Comparison of ENCODE assay signal across 8 mouse cellular contexts in the genomic region with DNA sequence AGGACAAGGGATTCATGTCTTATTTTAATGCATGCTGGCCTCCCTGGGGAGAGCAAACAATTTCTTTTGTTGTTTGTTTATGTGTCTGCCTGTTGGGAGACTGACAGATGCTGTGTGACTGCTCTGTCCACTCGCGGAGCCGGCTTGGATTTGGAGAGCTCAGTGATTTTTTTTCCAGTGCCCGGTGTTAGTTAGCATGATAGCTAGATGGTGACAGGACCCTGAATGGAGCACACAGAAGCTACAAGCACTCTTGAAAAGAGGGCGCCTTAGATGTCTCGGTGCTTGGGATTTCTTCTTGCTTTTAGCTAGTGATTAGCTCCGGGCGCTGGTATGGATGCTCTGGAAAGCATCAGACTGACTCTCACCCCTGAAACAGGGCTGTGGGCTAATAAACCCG.
A peak's percentile ranks its signal among the peaks of the same experiment; 100 is the strongest.
DNase-seq lines count a peak whose midpoint lies in the region; ATAC-seq and TF ChIP-seq lines count a peak whose summit lies in the region.

No protein-coding gene starts in this region.

- no peak for DNase-seq in heart, adult 9 months (ENCODE audit: low spot score in 2 of 2)
- peak; percentile 6 to 34 for DNase-seq in cerebellum, adult 18-20 months
- peak; percentile 54 for DNase-seq in forebrain, postnatal 0 days
- DNase-seq in adipocyte (ENCODE audit: low spot score): no peak
- DNase-seq in urinary bladder, postnatal 25 days (ENCODE audit: low spot score): no peak

- WGBS in heart, embryonic 15.5 days: 2% methylated on average over 9 of the region's 9 CpGs
- WGBS in forebrain, postnatal 0 days: 4% methylated on average over 9 of the region's 9 CpGs
- 5% methylated on average over 9 of the region's 9 CpGs for WGBS in midbrain, embryonic 13.5 days

- no peak for ATAC-seq in heart, embryonic 15.5 days (replicated peaks; ENCODE audit: insufficient number of reproducible peaks, insufficient read depth, low FRiP score, low read depth)
- ATAC-seq in forebrain, postnatal 0 days: peak; percentile 5
- peak; percentile 32 for ATAC-seq in midbrain, embryonic 13.5 days
- no peak for ATAC-seq in erythroblast, adult 5-6 weeks (replicated peaks; ENCODE audit: low FRiP score, poor library complexity, severe bottlenecking)

- no peak overlapping the region for H3K9ac ChIP-seq in heart, embryonic 15.5 days
- H3K9ac ChIP-seq in forebrain, postnatal 0 days: peak overlapping the region; percentile 80
- H3K9ac ChIP-seq in midbrain, embryonic 13.5 days (replicated peaks): peak overlapping the region; percentile 67

- H3K4me2 ChIP-seq in heart, embryonic 15.5 days: peak overlapping the region; percentile 76
- H3K4me2 ChIP-seq in forebrain, postnatal 0 days (ENCODE audit: low read depth): peak overlapping the region; percentile 71
- H3K4me2 ChIP-seq in midbrain, embryonic 13.5 days (replicated peaks): peak overlapping the region; percentile 67

- no peaks in the 10 kb centered on the region for H3K9me3 ChIP-seq in heart, embryonic 15.5 days (replicated peaks)
- H3K9me3 ChIP-seq in forebrain, postnatal 0 days (ENCODE audit: low read length): no peaks in the 10 kb centered on the region
- no peaks in the 10 kb centered on the region for H3K9me3 ChIP-seq in midbrain, embryonic 13.5 days

- H3K36me3 ChIP-seq in heart, embryonic 15.5 days: no peaks in the 10 kb centered on the region
- H3K36me3 ChIP-seq in forebrain, postnatal 0 days (ENCODE audit: insufficient read depth): no peaks in the 10 kb centered on the region
- no peaks in the 10 kb centered on the region for H3K36me3 ChIP-seq in midbrain, embryonic 13.5 days

- peak overlapping the region; percentile 40 for H3K4me3 ChIP-seq in heart, embryonic 15.5 days
- H3K4me3 ChIP-seq in forebrain, postnatal 0 days (ENCODE audit: low read depth, low read length): peak overlapping the region; percentile 61
- peak overlapping the region; percentile 55 for H3K4me3 ChIP-seq in midbrain, embryonic 13.5 days (replicated peaks)

- TF ChIP-seq CTCF in forebrain, postnatal 0 days (IDR thresholded peaks at IDR 0.05; ENCODE audit: low read depth): no peak

- H3K27ac ChIP-seq in heart, embryonic 15.5 days: no peak overlapping the region
- peak overlapping the region; percentile 88 for H3K27ac ChIP-seq in forebrain, postnatal 0 days (ENCODE audit: low read depth, low read length)
- peak overlapping the region; percentile 28; the same call in 1 of the 2 replicates for H3K27ac ChIP-seq in midbrain, embryonic 13.5 days

- H3K27me3 ChIP-seq in heart, embryonic 15.5 days: peaks cover 14% of the 10 kb centered on the region
- H3K27me3 ChIP-seq in forebrain, postnatal 0 days (ENCODE audit: insufficient read depth, low read length): no peaks in the 10 kb centered on the region
- H3K27me3 ChIP-seq in midbrain, embryonic 13.5 days: 0 out of 2 replicates have a peak, but pooled peaks cover 3% of the 10 kb centered on the region

- H3K4me1 ChIP-seq in heart, embryonic 15.5 days (replicated peaks): peaks cover 7% of the 10 kb centered on the region
- H3K4me1 ChIP-seq in forebrain, postnatal 0 days (ENCODE audit: insufficient read depth): peaks cover 6% of the 10 kb centered on the region; the same call in 1 of the 2 replicates
- H3K4me1 ChIP-seq in midbrain, embryonic 13.5 days (replicated peaks): peaks cover 13% of the 10 kb centered on the region

Comparison
In these comparisons a context has a peak if more than half of its experiments do, and no peak if none do; other contexts are left out.
1. ATAC-seq: peak in forebrain, postnatal 0 days (single experiment) and midbrain, embryonic 13.5 days (single experiment); none in heart, embryonic 15.5 days (single experiment) and erythroblast, adult 5-6 weeks (single experiment).
2. DNase-seq: peak in cerebellum, adult 18-20 months (2 of 2) and forebrain, postnatal 0 days (single experiment); none in heart, adult 9 months (0 of 2), adipocyte (single experiment) and urinary bladder, postnatal 25 days (single experiment).
3. Peak in every context shown above with its lines, with median percentiles within 50 percentile points of each other: H3K4me2 ChIP-seq and H3K4me3 ChIP-seq.